Mouse (Mus musculus) thymus, postnatal 0 days (tissue): Measurements from ENCODE around the gene Rnase1. TPM values are rescaled to one million over a fixed set of nuclear protein-coding genes. Genes with fewer than 3 reads are reported as not detected.
"Not testable (repeated sequence)": the region's sequence is repeated elsewhere in the genome, so short reads cannot be mapped to it uniquely, and the experiment has no call there.

Source experiments
- DNase-seq: peaks from one replicate; pipeline ENCODE4 v3.0.0-alpha.2; 2015; ENCODE audit warnings: low spot score
- polyA plus RNA-seq: library from polyadenylated mRNA; unstranded; fragments of >200 nt; fragmentation: Nextera tagmentation; extraction: Ambion mirVana; gene quantifications from 2 replicates; pipeline ENCODE4 v1.2.1, GENCODE M21; 2015

Rnase1 gene
- polyA plus RNA-seq = 1.2 and 1.4 TPM in 2 replicates

- no peak for DNase-seq
Observed at GRCm38 (mm10) chr14:51146685-51147084, at the start of gene Rnase1. Gene Rnase1 (minus strand): TSS chr14:51146785.

- no peak for DNase-seq
Observed at GRCm38 (mm10) chr14:51195681-51196080, 49.1 kb upstream of the Rnase1 start.

GRCm38 (mm10) chr14:51181051-51181450, 34.5 kb upstream of the Rnase1 start:
- not testable (repeated sequence) for DNase-seq

- DNase-seq = no peak
Observed at GRCm38 (mm10) chr14:51173843-51174242, 27.3 kb upstream of the Rnase1 start.

- not testable (repeated sequence) for DNase-seq
Observed at GRCm38 (mm10) chr14:51172947-51173346, 26.4 kb upstream of the Rnase1 start.

GRCm38 (mm10) chr14:51172095-51172865, 25.7 kb upstream of the Rnase1 start:
- DNase-seq = peak; percentile 5

GRCm38 (mm10) chr14:51166068-51166467, 19.5 kb upstream of the Rnase1 start:
- no peak for DNase-seq

GRCm38 (mm10) chr14:51165435-51165834, 18.9 kb upstream of the Rnase1 start:
- DNase-seq = no peak

GRCm38 (mm10) chr14:51163323-51163722, 16.7 kb upstream of the Rnase1 start:
- not testable (repeated sequence) for DNase-seq

GRCm38 (mm10) chr14:51161976-51162375, 15.4 kb upstream of the Rnase1 start, which contains the start of gene Rnase2b:
Gene Rnase2b (plus strand): TSS chr14:51162260.
- DNase-seq = not testable (repeated sequence)

- no peak for DNase-seq
Observed at GRCm38 (mm10) chr14:51157072-51157471, 10.5 kb upstream of the Rnase1 start.

GRCm38 (mm10) chr14:51156736-51157068, 10.1 kb upstream of the Rnase1 start:
- DNase-seq = no peak

- no peak for DNase-seq
Observed at GRCm38 (mm10) chr14:51156056-51156735, 9.6 kb upstream of the Rnase1 start.

GRCm38 (mm10) chr14:51152249-51152870, 5.8 kb upstream of the Rnase1 start:
- no peak for DNase-seq

GRCm38 (mm10) chr14:51150206-51150831, 3.7 kb upstream of the Rnase1 start:
- DNase-seq = no peak

- no peak for DNase-seq
Observed at GRCm38 (mm10) chr14:51149164-51149563, 2.6 kb upstream of the Rnase1 start.

- no peak for DNase-seq
Observed at GRCm38 (mm10) chr14:51148006-51148405, 1.4 kb upstream of the Rnase1 start.

- no peak for DNase-seq
Observed at GRCm38 (mm10) chr14:51145521-51145920, 1.1 kb downstream of the Rnase1 start.

GRCm38 (mm10) chr14:51144451-51144850, 2.1 kb downstream of the Rnase1 start:
- no peak for DNase-seq

- DNase-seq = no peak
Observed at GRCm38 (mm10) chr14:51143937-51144336, 2.6 kb downstream of the Rnase1 start.

GRCm38 (mm10) chr14:51143287-51143686, 3.3 kb downstream of the Rnase1 start:
- DNase-seq = no peak

- DNase-seq = no peak
Observed at GRCm38 (mm10) chr14:51142568-51142967, 4.0 kb downstream of the Rnase1 start.
